Mouse (Mus musculus) bone marrow, adult 2 months (tissue): Measurements from ENCODE around the gene Shtn1. TPM values are rescaled to one million over a fixed set of nuclear protein-coding genes. Genes with fewer than 3 reads are reported as not detected.

Source experiments
- H3K27ac ChIP-seq: fragments of 200-500 bp; 2 replicates; pipeline ENCODE4 v1.5.1; 2012; ENCODE audit warnings: low read depth, mild to moderate bottlenecking, control low read depth, inconsistent platforms, low read length; ENCODE audit not compliant: control insufficient read depth, poor library complexity, insufficient read depth
- H3K4me1 ChIP-seq: fragments of 200-500 bp; 2 replicates; pipeline ENCODE4 v1.6.1; 2011; ENCODE audit warnings: low read length; ENCODE audit not compliant: control insufficient read depth, insufficient read depth
- H3K4me3 ChIP-seq: fragments of 200-500 bp; replicated peaks from 2 replicates; pipeline ENCODE3; 2011; ENCODE audit warnings: mild to moderate bottlenecking, low read depth, low read length, control low read depth; ENCODE audit not compliant: control insufficient read depth
- CTCF ChIP-seq: fragments of 200-500 bp; IDR thresholded peaks from 2 replicates; pipeline ENCODE4 v1.5.1; 2011; ENCODE audit warnings: low read length, control low read depth; ENCODE audit not compliant: control insufficient read depth, insufficient read depth
- POLR2A ChIP-seq: fragments of 200-500 bp; IDR thresholded peaks from 2 replicates; pipeline ENCODE4 v1.6.1; 2011; ENCODE audit warnings: low read depth, mild to moderate bottlenecking, control low read depth, low read length, borderline replicate concordance; ENCODE audit not compliant: control insufficient read depth
- WGBS: fragments of 180-500 bp; shearing (Covaris S2); methylation state at CpG from one replicate; pipeline ENCODE4 v1.1.7; 2018; 5-methylcytosine and 5-hydroxymethylcytosine counted together
- polyA plus RNA-seq: library from polyadenylated mRNA; stranded (reverse); fragments of >200 nt; gene quantifications from 2 replicates; pipeline ENCODE4 v1.2.4, GENCODE M21; 2011; ENCODE audit warnings: low replicate concordance; ENCODE audit not compliant: missing spikeins, insufficient read depth, insufficient read length

The Shtn1 gene
- polyA plus RNA-seq, 1 experiment = 1.0 TPM

DNA sequence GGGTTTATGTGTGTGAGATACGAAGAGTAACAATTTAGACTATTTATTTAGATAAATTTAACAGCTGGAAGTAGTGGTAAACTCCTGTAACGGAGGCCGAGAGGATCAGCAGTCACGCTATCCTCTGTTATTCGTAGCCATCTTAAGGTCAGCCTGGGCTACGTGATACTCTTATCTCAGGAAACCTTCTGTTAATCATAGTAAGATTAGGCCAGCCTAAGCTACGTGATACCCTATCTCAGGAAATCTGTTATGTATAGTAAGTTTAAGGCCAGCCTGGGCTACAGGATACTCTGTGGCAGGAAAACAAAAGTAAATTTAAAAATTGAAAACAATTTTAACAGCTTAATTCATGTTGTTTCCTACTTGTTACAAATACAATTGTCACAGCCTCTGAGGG is 129.9 kb downstream of the Shtn1 start:
- Histone ChIP-seq H3K4me1 (no peaks in the 10 kb centered on the region; the same call in 1 of the 2 replicates), H3K4me3 (no peak overlapping the region), H3K27ac (no peak overlapping the region)
- TF ChIP-seq CTCF (no peak), POLR2A (no peak)
- 71% methylated on average over 7 of the region's 7 CpGs for WGBS

- WGBS = under 1% methylated on average over 65 of the region's 65 CpGs
- peak; percentile 40; the same call in 1 of the 2 replicates for TF ChIP-seq POLR2A
- no peak for TF ChIP-seq CTCF
- peak within 1 kb of the TSS; percentile 61 for H3K4me3 ChIP-seq
- no peaks in the 10 kb centered on the region; the same call in 1 of the 2 replicates for H3K4me1 ChIP-seq
- no peak within 1 kb of the TSS for H3K27ac ChIP-seq
Measured at GRCm38 (mm10) chr19:58942841-58943828, 132.8 kb downstream of the Shtn1 start, which contains the start of the genes Eno4 and Hspa12a. TSS of gene Eno4 (plus strand) at chr19:58943425. TSS of gene Hspa12a (minus strand) at chr19:58943654.

GRCm38 (mm10) chr19:58933062-58933461 is 142.8 kb downstream of the Shtn1 start:
- no peak for TF ChIP-seq CTCF
- no peak for TF ChIP-seq POLR2A
- Histone ChIP-seq H3K4me1 (no peaks in the 10 kb centered on the region; the same call in 1 of the 2 replicates), H3K27ac (no peak overlapping the region), H3K4me3 (no peak overlapping the region)
- WGBS = 37% methylated on average over 4 of the region's 4 CpGs

- H3K4me1 ChIP-seq = no peaks in the 10 kb centered on the region; the same call in 1 of the 2 replicates
- WGBS = 75% methylated on average over 16 of the region's 16 CpGs
- no peak overlapping the region for H3K27ac ChIP-seq
- TF ChIP-seq POLR2A = no peak
- no peak for TF ChIP-seq CTCF
- no peak overlapping the region for H3K4me3 ChIP-seq
Measured at GRCm38 (mm10) chr19:58931081-58931800, 144.7 kb downstream of the Shtn1 start.

Other genes starting within 250 kb of the Shtn1 start
- gene Eno4, start 132.7 kb downstream of the Shtn1 start, polyA plus RNA-seq = not detected in 2 replicates
- gene Hspa12a, start 132.4 kb downstream of the Shtn1 start, polyA plus RNA-seq = 0.92 and 2.3 TPM in 2 replicates
- not detected in 2 replicates for gene Vax1, start 94.0 kb upstream of the Shtn1 start, polyA plus RNA-seq
- gene Kcnk18, start 143.1 kb upstream of the Shtn1 start, polyA plus RNA-seq = not detected in 2 replicates
- 3.7 and 4.7 TPM in 2 replicates for gene Slc18a2, start 184.8 kb upstream of the Shtn1 start, polyA plus RNA-seq
- 1,301 and 2,446 TPM in 2 replicates for gene Rps12-ps3, start 246.2 kb upstream of the Shtn1 start, polyA plus RNA-seq